Mouse (Mus musculus): Measurements from ENCODE around the gene Creb3. TPM values are rescaled to one million over a fixed set of nuclear protein-coding genes. Genes with fewer than 3 reads are reported as not detected.

Creb3 gene
- polyA plus RNA-seq, 1 experiment from 2014 or later, result 23.6 TPM

GRCm38 (mm10) chr4:43598650-43599380 is 36.7 kb downstream of the Creb3 start:
- no peaks in the 10 kb centered on the region for H3K27me3 ChIP-seq (ENCODE audit: control insufficient read depth, insufficient read depth, low read depth, low read length)
- peaks cover 39% of the 10 kb centered on the region for H3K4me1 ChIP-seq (ENCODE audit: control insufficient read depth, low read depth, low read length)
- H3K36me3 ChIP-seq (ENCODE audit: control insufficient read depth, insufficient read depth), result no peaks in the 10 kb centered on the region
- H3K9ac ChIP-seq (ENCODE audit: low read depth, low read length), result peak overlapping the region; percentile 46
- peak overlapping the region; percentile 49 for H3K4me2 ChIP-seq (ENCODE audit: low read depth, low read length)
- peak overlapping the region; percentile 93 for H3K27ac ChIP-seq (ENCODE audit: low read length)
- ATAC-seq (ENCODE audit: low read depth), result peak; percentile 70
- no peak overlapping the region for H3K4me3 ChIP-seq (ENCODE audit: low read depth, low read length)
- 40% methylated on average over 7 of the region's 7 CpGs for WGBS (ENCODE audit: insufficient replicate concordance)
- H3K9me3 ChIP-seq (replicated peaks; ENCODE audit: control insufficient read depth, low read length), result no peaks in the 10 kb centered on the region

- H3K9ac ChIP-seq (ENCODE audit: low read depth, low read length), result peak overlapping the region; percentile 42; the same call in 1 of the 2 replicates
- H3K4me3 ChIP-seq (ENCODE audit: low read depth, low read length), result peak overlapping the region; percentile 18; the same call in 1 of the 2 replicates
- no peaks in the 10 kb centered on the region for H3K9me3 ChIP-seq (replicated peaks; ENCODE audit: control insufficient read depth, low read length)
- H3K27ac ChIP-seq (ENCODE audit: low read length), result peak overlapping the region; percentile 78
- no peaks in the 10 kb centered on the region for H3K36me3 ChIP-seq (ENCODE audit: control insufficient read depth, insufficient read depth)
- ATAC-seq (ENCODE audit: low read depth), result no peak
- peaks cover 54% of the 10 kb centered on the region for H3K4me1 ChIP-seq (ENCODE audit: control insufficient read depth, low read depth, low read length)
- 41% methylated on average over 9 of the region's 9 CpGs for WGBS (ENCODE audit: insufficient replicate concordance)
- H3K4me2 ChIP-seq (ENCODE audit: low read depth, low read length), result peak overlapping the region; percentile 43
- H3K27me3 ChIP-seq (ENCODE audit: control insufficient read depth, insufficient read depth, low read depth, low read length), result no peaks in the 10 kb centered on the region
Observed at GRCm38 (mm10) chr4:43600195-43600934, 38.2 kb downstream of the Creb3 start.

- H3K9me3 ChIP-seq (replicated peaks; ENCODE audit: control insufficient read depth, low read length), result no peaks in the 10 kb centered on the region
- ATAC-seq (ENCODE audit: low read depth), result no peak
- WGBS (ENCODE audit: insufficient replicate concordance), result 56% methylated on average over 3 of the region's 3 CpGs
- H3K27me3 ChIP-seq (ENCODE audit: control insufficient read depth, insufficient read depth, low read depth, low read length), result no peaks in the 10 kb centered on the region
- peaks cover 43% of the 10 kb centered on the region for H3K4me1 ChIP-seq (ENCODE audit: control insufficient read depth, low read depth, low read length)
- H3K9ac ChIP-seq (ENCODE audit: low read depth, low read length), result no peak overlapping the region; the same call in 1 of the 2 replicates
- H3K27ac ChIP-seq (ENCODE audit: low read length), result peak overlapping the region; percentile 67
- H3K36me3 ChIP-seq (ENCODE audit: control insufficient read depth, insufficient read depth), result no peaks in the 10 kb centered on the region
- no peak overlapping the region for H3K4me3 ChIP-seq (ENCODE audit: low read depth, low read length)
- H3K4me2 ChIP-seq (ENCODE audit: low read depth, low read length), result no peak overlapping the region; the same call in 1 of the 2 replicates
Observed at GRCm38 (mm10) chr4:43604099-43604498, 42.0 kb downstream of the Creb3 start.

- Histone ChIP-seq H3K36me3 (ENCODE audit: control insufficient read depth, insufficient read depth) (no peaks in the 10 kb centered on the region), H3K4me1 (ENCODE audit: control insufficient read depth, low read depth, low read length) (peaks cover 36% of the 10 kb centered on the region), H3K4me3 (ENCODE audit: low read depth, low read length) (peak overlapping the region; percentile 33), H3K9ac (ENCODE audit: low read depth, low read length) (peak overlapping the region; percentile 47), H3K9me3 (replicated peaks; ENCODE audit: control insufficient read depth, low read length) (no peaks in the 10 kb centered on the region), H3K4me2 (ENCODE audit: low read depth, low read length) (peak overlapping the region; percentile 58), H3K27me3 (ENCODE audit: control insufficient read depth, insufficient read depth, low read depth, low read length) (no peaks in the 10 kb centered on the region), H3K27ac (ENCODE audit: low read length) (peak overlapping the region; percentile 94)
- peak; percentile 98 for ATAC-seq (ENCODE audit: low read depth)
- 39% methylated on average over 9 of the region's 9 CpGs for WGBS (ENCODE audit: insufficient replicate concordance)
Observed at GRCm38 (mm10) chr4:43604751-43605685, 42.9 kb downstream of the Creb3 start.

- H3K27me3 ChIP-seq (ENCODE audit: control insufficient read depth, insufficient read depth, low read depth, low read length), result no peaks in the 10 kb centered on the region
- peak overlapping the region; percentile 66 for H3K27ac ChIP-seq (ENCODE audit: low read length)
- H3K4me2 ChIP-seq (ENCODE audit: low read depth, low read length), result peak overlapping the region; percentile 27
- WGBS (ENCODE audit: insufficient replicate concordance), result 15% methylated on average over 10 of the region's 10 CpGs
- H3K9ac ChIP-seq (ENCODE audit: low read depth, low read length), result peak overlapping the region; percentile 42; the same call in 1 of the 2 replicates
- H3K9me3 ChIP-seq (replicated peaks; ENCODE audit: control insufficient read depth, low read length), result no peaks in the 10 kb centered on the region
- H3K36me3 ChIP-seq (ENCODE audit: control insufficient read depth, insufficient read depth), result no peaks in the 10 kb centered on the region
- H3K4me3 ChIP-seq (ENCODE audit: low read depth, low read length), result no peak overlapping the region
- peaks cover 8% of the 10 kb centered on the region for H3K4me1 ChIP-seq (ENCODE audit: control insufficient read depth, low read depth, low read length)
- ATAC-seq (ENCODE audit: low read depth), result peak; percentile 68
Observed at GRCm38 (mm10) chr4:43612534-43612933, 50.4 kb downstream of the Creb3 start.

GRCm38 (mm10) chr4:43613060-43613730 is 51.1 kb downstream of the Creb3 start:
- Histone ChIP-seq H3K27ac (ENCODE audit: low read length) (peak overlapping the region; percentile 68), H3K4me3 (ENCODE audit: low read depth, low read length) (no peak overlapping the region), H3K9me3 (replicated peaks; ENCODE audit: control insufficient read depth, low read length) (no peaks in the 10 kb centered on the region), H3K36me3 (ENCODE audit: control insufficient read depth, insufficient read depth) (no peaks in the 10 kb centered on the region), H3K9ac (ENCODE audit: low read depth, low read length) (no peak overlapping the region), H3K27me3 (ENCODE audit: control insufficient read depth, insufficient read depth, low read depth, low read length) (no peaks in the 10 kb centered on the region), H3K4me2 (ENCODE audit: low read depth, low read length) (peak overlapping the region; percentile 27), H3K4me1 (ENCODE audit: control insufficient read depth, low read depth, low read length) (peaks cover 8% of the 10 kb centered on the region)
- ATAC-seq (ENCODE audit: low read depth), result peak; percentile 67; the same call in 1 of the 2 replicates
- WGBS (ENCODE audit: insufficient replicate concordance), result 28% methylated on average over 3 of the region's 3 CpGs

All from liver, embryonic 16.5 days (tissue).